Mouse (Mus musculus): ENCODE measurements around the gene Copb1. TPM values are rescaled to one million over a fixed set of nuclear protein-coding genes. Genes with fewer than 3 reads are reported as not detected.
"Not testable (repeated sequence)": the region's sequence is repeated elsewhere in the genome, so short reads cannot be mapped to it uniquely, and the experiment has no call there.

The Copb1 gene
- total RNA-seq, 2 experiments from 2014 or later, result 24.1 to 27.9 TPM

GRCm38 (mm10) chr7:114220433-114220832 lies 34.1 kb downstream of the Copb1 start:
- no peak for DNase-seq

- no peak for DNase-seq
Observed at GRCm38 (mm10) chr7:114216908-114217307, 37.6 kb downstream of the Copb1 start.

GRCm38 (mm10) chr7:114214385-114214784 lies 40.1 kb downstream of the Copb1 start:
- DNase-seq, result no peak

GRCm38 (mm10) chr7:114213537-114213936 lies 41.0 kb downstream of the Copb1 start:
- no peak for DNase-seq

GRCm38 (mm10) chr7:114210618-114211017 lies 43.9 kb downstream of the Copb1 start:
- DNase-seq, result no peak

GRCm38 (mm10) chr7:114209841-114210240 lies 44.7 kb downstream of the Copb1 start:
- DNase-seq, result no peak

- no peak for DNase-seq
Observed at GRCm38 (mm10) chr7:114203491-114204359, 50.8 kb downstream of the Copb1 start.

GRCm38 (mm10) chr7:114202972-114203404 lies 51.5 kb downstream of the Copb1 start:
- no peak for DNase-seq

GRCm38 (mm10) chr7:114200651-114201050 lies 53.9 kb downstream of the Copb1 start:
- no peak for DNase-seq

- no peak for DNase-seq
Observed at GRCm38 (mm10) chr7:114199428-114200110, 54.9 kb downstream of the Copb1 start.

- no peak for DNase-seq
Observed at GRCm38 (mm10) chr7:114198252-114198651, 56.3 kb downstream of the Copb1 start.

- not testable (repeated sequence) for DNase-seq
Observed at GRCm38 (mm10) chr7:114196588-114196987, 57.9 kb downstream of the Copb1 start.

GRCm38 (mm10) chr7:114194788-114195187 lies 59.7 kb downstream of the Copb1 start:
- DNase-seq, result not testable (repeated sequence)

- DNase-seq, result no peak
Observed at GRCm38 (mm10) chr7:114194224-114194623, 60.3 kb downstream of the Copb1 start.

GRCm38 (mm10) chr7:114193284-114194067 lies 61.0 kb downstream of the Copb1 start:
- DNase-seq, result no peak

- no peak for DNase-seq
Observed at GRCm38 (mm10) chr7:114192581-114192980, 61.9 kb downstream of the Copb1 start.

- DNase-seq, result no peak
Observed at GRCm38 (mm10) chr7:114183416-114183815, 71.1 kb downstream of the Copb1 start.

GRCm38 (mm10) chr7:114182708-114183107 lies 71.8 kb downstream of the Copb1 start:
- no peak for DNase-seq

- DNase-seq, result peak; percentile 82
Observed at GRCm38 (mm10) chr7:114181391-114181790, 73.1 kb downstream of the Copb1 start.

GRCm38 (mm10) chr7:114176588-114176987 lies 77.9 kb downstream of the Copb1 start:
- no peak for DNase-seq

- DNase-seq, result no peak
Observed at GRCm38 (mm10) chr7:114171354-114172097, 83.0 kb downstream of the Copb1 start.

GRCm38 (mm10) chr7:114169996-114170395 lies 84.5 kb downstream of the Copb1 start:
- DNase-seq, result peak; percentile 40

Measured in gastrocnemius, postnatal 25 days (tissue).